Mouse (Mus musculus) bone marrow macrophage, adult 2 months (primary cell): ENCODE data around the gene Cnot1.

Experiments used
- CTCF ChIP-seq: IDR thresholded peaks from 2 replicates; pipeline ENCODE4 v1.5.1; 2012; ENCODE audit warnings: low read depth, mild to moderate bottlenecking, low read length, moderate library complexity
- POLR2A ChIP-seq: IDR thresholded peaks from 2 replicates; pipeline ENCODE4 v1.6.1; 2012; ENCODE audit warnings: mild to moderate bottlenecking, low read depth, low read length, borderline replicate concordance

DNA sequence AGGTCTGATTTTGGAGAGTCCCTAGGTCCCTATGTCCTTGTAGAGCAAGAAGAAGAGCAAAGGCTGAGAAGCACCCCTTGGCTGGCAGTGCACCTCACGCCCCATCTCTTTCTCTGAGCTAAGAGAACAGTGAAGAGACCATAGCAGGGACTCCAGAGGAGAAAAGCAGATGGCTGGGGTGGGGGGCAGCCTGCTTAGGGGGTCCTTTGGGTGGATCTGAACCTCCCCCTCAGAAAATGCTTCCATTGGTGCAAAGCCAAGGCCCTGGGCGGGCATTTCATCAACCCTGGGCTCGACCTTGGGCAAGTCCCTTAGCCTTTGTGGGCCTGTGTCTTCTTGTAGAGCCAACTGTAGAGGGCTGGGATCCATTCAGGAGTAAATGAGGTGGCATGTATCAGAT is 102.7 kb downstream of the Cnot1 start:
- no peak for TF ChIP-seq CTCF
- no peak for TF ChIP-seq POLR2A
